Mouse (Mus musculus): ENCODE data around the gene Tspyl1.
"Not testable (repeated sequence)": the region's sequence is repeated elsewhere in the genome, so short reads cannot be mapped to it uniquely, and the experiment has no call there.

Gene Tspyl1

GRCm38 (mm10) chr10:34281962-34282388 lies at the start of gene Tspyl1:
Tspyl1 (plus strand) TSS chr10:34282190.
- peak; percentile 64 for DNase-seq (ENCODE audit: extremely low read depth, low read depth, low spot score)

DNA sequence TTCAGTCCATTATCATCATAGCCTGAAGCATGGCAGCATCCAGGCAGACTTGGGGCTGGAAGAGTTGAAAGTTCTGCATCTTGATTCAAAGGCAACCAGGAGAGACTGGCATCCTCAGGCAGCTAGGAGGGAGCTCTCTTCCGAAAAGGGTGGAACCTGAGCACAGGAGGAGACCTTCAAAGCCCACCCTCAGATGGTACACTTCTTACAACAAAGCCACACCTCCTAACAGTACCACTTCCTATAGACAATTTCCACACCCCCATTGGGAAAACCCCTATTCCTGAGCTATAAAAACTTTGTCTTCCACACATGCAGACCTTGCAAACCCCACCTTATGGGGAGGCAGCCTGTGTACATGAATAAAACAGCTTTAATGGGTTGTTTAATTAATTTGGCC lies 48.6 kb upstream of the Tspyl1 start:
- DNase-seq (ENCODE audit: extremely low read depth, low read depth, low spot score): no peak

DNA sequence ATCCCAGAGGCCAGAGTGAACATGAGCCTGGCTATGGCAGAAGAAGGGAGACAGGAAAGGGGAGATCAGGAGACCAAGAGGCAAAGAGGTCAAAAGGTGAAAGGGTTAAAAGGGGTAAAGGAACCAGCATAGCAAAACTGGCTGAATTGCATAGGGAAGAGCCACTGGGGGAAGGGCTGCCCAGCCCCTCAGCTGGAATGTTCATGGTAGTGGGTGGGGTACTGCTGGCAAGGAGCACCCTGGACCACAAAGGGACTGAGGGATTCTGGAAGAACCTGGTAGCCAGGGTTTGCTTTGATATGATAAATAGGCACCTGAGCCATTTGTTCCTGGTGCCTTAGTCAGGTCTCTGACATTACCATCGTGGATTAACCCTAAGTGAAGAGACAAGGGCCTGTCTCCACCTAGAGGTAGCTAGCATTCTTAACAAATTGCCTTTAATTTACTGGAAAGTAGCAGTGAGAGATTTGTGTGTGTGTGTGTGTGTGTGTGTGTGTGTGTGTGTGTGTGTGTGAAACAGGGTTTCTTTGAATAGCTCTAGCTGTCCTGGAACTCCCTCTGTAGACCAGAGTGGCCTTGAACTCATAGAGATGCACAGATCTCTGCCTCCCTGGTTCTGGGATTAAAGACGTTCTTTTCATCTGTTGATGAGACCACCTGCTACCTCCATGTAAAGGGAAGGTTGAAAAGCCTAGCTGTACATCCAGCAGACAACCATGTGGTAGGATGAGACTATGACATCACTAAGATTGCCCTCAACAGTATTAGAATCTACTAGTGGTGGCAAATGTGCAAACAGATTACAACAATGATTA lies 47.9 kb upstream of the Tspyl1 start:
- DNase-seq (ENCODE audit: extremely low read depth, low read depth, low spot score): no peak

- DNase-seq (ENCODE audit: extremely low read depth, low read depth, low spot score): no peak
Observed at GRCm38 (mm10) chr10:34235384-34235783, 46.6 kb upstream of the Tspyl1 start.

- DNase-seq (ENCODE audit: extremely low read depth, low read depth, low spot score): no peak
Observed at GRCm38 (mm10) chr10:34236569-34236968, 45.4 kb upstream of the Tspyl1 start.

- no peak for DNase-seq (ENCODE audit: extremely low read depth, low read depth, low spot score)
Observed at GRCm38 (mm10) chr10:34238536-34238935, 43.5 kb upstream of the Tspyl1 start.

DNA sequence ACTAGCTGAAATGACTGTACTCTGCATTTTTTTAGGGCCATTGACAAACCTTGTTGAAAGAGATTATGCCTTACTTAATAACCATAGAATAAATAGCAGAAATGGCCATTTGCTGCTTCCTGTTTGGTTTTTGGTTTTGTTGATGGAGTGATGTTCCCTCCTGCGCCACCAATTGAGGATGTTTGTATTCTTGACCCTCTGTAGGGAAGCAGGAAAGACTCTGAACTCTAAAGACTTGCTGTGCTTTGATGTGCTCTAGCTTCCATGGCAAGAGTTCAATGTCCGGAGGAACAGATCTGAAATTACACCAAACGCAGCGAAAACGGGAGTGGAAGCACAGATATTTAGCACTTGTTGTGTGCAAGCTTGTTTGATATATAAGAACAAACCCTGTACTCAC lies 37.2 kb upstream of the Tspyl1 start:
- DNase-seq (ENCODE audit: extremely low read depth, low read depth, low spot score): no peak

DNA sequence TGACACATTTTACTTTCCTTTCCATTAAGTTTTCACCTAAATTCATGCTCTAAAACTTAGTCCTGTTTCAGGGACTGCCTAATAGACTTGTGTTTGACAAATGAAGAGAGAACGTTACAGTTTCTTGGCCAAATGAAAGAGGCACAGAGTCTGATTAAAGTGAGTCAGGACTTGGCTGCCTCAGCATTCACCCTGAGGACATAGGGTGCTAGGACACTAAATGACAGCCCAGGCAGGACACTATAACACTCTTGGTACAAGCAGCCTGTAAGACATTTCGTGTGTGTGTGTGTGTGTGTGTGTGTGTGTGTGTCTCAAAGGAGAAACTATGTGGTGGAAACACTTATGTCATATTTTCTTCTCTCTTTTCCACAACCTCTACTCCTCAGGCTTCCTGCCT lies 35.9 kb upstream of the Tspyl1 start:
- no peak for DNase-seq (ENCODE audit: extremely low read depth, low read depth, low spot score)

GRCm38 (mm10) chr10:34247757-34248156 lies 34.2 kb upstream of the Tspyl1 start:
- no peak for DNase-seq (ENCODE audit: extremely low read depth, low read depth, low spot score)

DNA sequence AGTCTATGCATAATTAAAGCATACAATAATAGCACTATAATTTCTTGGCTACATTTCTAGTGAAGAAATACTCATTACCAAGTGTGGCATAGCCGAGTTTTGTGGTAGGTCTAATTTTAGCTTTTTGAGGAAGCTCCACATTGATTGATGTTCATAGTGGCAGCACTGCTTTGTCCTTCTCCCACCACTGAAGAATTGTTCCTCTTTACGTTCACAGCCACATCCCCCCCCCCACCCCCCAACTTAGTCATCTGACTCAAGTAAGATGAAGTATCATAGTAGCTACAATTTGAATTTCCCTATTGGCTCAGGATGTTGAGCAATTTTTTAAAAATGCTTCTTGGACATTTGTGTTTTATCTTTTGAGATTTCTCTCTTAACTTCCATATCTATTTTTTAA lies 32.4 kb upstream of the Tspyl1 start:
- no peak for DNase-seq (ENCODE audit: extremely low read depth, low read depth, low spot score)

GRCm38 (mm10) chr10:34252833-34253232 lies 29.2 kb upstream of the Tspyl1 start:
- not testable (repeated sequence) for DNase-seq (ENCODE audit: extremely low read depth, low read depth, low spot score)

GRCm38 (mm10) chr10:34265106-34265505 lies 16.9 kb upstream of the Tspyl1 start:
- DNase-seq (ENCODE audit: extremely low read depth, low read depth, low spot score): no peak

GRCm38 (mm10) chr10:34267312-34268070 lies 14.5 kb upstream of the Tspyl1 start:
- no peak for DNase-seq (ENCODE audit: extremely low read depth, low read depth, low spot score)

DNA sequence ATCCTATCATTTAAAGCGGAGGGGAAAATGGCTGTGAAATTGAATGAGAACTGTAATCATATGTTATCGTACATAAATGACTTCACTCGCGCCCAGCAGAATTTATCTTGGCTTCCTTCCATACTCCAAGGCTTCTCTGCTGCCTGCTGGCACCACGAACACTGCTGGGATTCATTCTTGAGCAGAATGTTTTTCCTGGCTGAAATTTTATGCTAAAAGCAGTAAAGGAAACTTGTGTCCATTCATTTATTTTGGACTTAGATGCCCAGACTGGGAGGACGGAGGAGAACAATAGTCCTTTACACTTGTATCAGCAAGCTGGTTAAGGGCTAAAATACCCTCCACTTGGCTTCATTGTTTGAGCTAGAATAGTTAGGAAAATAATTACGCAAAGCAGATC lies 10.3 kb upstream of the Tspyl1 start:
- DNase-seq (ENCODE audit: extremely low read depth, low read depth, low spot score): peak; percentile 34

- DNase-seq (ENCODE audit: extremely low read depth, low read depth, low spot score): no peak
Observed at GRCm38 (mm10) chr10:34280591-34281175, 1.3 kb upstream of the Tspyl1 start.

GRCm38 (mm10) chr10:34281211-34281961 lies 604 bp upstream of the Tspyl1 start:
- no peak for DNase-seq (ENCODE audit: extremely low read depth, low read depth, low spot score)

GRCm38 (mm10) chr10:34282420-34283238 lies 639 bp downstream of the Tspyl1 start:
- DNase-seq (ENCODE audit: extremely low read depth, low read depth, low spot score): no peak

- DNase-seq (ENCODE audit: extremely low read depth, low read depth, low spot score): no peak
Observed at GRCm38 (mm10) chr10:34296911-34297298, 14.9 kb downstream of the Tspyl1 start.

- peak; percentile 37 for DNase-seq (ENCODE audit: extremely low read depth, low read depth, low spot score)
Observed at GRCm38 (mm10) chr10:34297299-34297979, 15.4 kb downstream of the Tspyl1 start, which contains the start of gene Tspyl4. Tspyl4 (plus strand) TSS chr10:34297442.

All from fat pad, adult 2 months (tissue).